ENCODE assay signal across 17 mouse cellular contexts in genomic region chr13:100156624-100157023, GRCm38 (mm10).
"Had no signal": no experiment of that assay in that cellular context is flagged by ENCODE, and none has a peak within 500 bp of the region (broad histone marks: within the 10 kb centered on the region; RNA-seq: fewer than 3 reads in every experiment).

No protein-coding gene starts in this region.

- H3K36me3 ChIP-seq: kidney, embryonic 15.5 days; lung, embryonic 15.5 days; midbrain, embryonic 12.5 days; midbrain, embryonic 15.5 days; neural tube, embryonic 13.5 days had no signal

- H3K4me1 ChIP-seq: kidney, embryonic 15.5 days; lung, embryonic 15.5 days; midbrain, embryonic 12.5 days; midbrain, embryonic 15.5 days; neural tube, embryonic 13.5 days had no signal

- H3K27ac ChIP-seq: kidney, embryonic 15.5 days; left cerebral cortex, adult 2 months; liver, embryonic 14.5 days; lung, embryonic 15.5 days; midbrain, embryonic 12.5 days; midbrain, embryonic 15.5 days; neural tube, embryonic 13.5 days had no signal

- DNase-seq: kidney, adult 11 months; kidney, adult 8-10 months; kidney, postnatal 10 days; kidney, postnatal 36 days; layer of hippocampus, postnatal 36 days; liver, postnatal 0 days; lung, postnatal 14 days; thymus, adult 18-20 months; thymus, postnatal 36 days had no signal

- H3K4me3 ChIP-seq: kidney, embryonic 15.5 days; left cerebral cortex, adult 2 months; lung, embryonic 15.5 days; midbrain, embryonic 12.5 days; midbrain, embryonic 15.5 days; myocyte; neural tube, embryonic 13.5 days had no signal

- ATAC-seq: liver, postnatal 0 days; midbrain, embryonic 15.5 days had no signal
